Mouse (Mus musculus): ENCODE results near the gene B4galt5. TPM values are rescaled to one million over a fixed set of nuclear protein-coding genes. Genes with fewer than 3 reads are reported as not detected.

Gene B4galt5
- polyA plus RNA-seq, 1 experiment, result 70.0 TPM

GRCm38 (mm10) chr2:167331432-167331921 is 17.5 kb downstream of the B4galt5 start:
- Histone ChIP-seq H3K79me2 (ENCODE audit: control insufficient read depth, insufficient read depth) (peaks cover 90% of the 10 kb centered on the region), H3K27me3 (ENCODE audit: control insufficient read depth, insufficient read depth, insufficient read length) (no peaks in the 10 kb centered on the region), H3K36me3 (ENCODE audit: control insufficient read depth, insufficient read depth) (no peaks in the 10 kb centered on the region), H3K4me3 (no peak overlapping the region), H3K4me2 (ENCODE audit: low read depth) (peak overlapping the region; percentile 63), H3ac (ENCODE audit: control insufficient read depth, insufficient read length) (no peak overlapping the region)
- TF ChIP-seq POLR2AphosphoS2 (IDR thresholded peaks at IDR 0.05; ENCODE audit: insufficient read length, low read depth) (no peak), SRF (IDR thresholded peaks at IDR 0.05; ENCODE audit: control insufficient read depth, insufficient read length, low read depth) (no peak), USF1 (IDR thresholded peaks at IDR 0.05; ENCODE audit: low read depth) (no peak), E2F4 (IDR thresholded peaks at IDR 0.05; ENCODE audit: insufficient read depth) (no peak), MYOG (IDR thresholded peaks at IDR 0.05; ENCODE audit: control insufficient read depth in 1 of 3, insufficient read depth in 1 of 3, insufficient read length in 2 of 3, low read depth in 2 of 3) (peak in 2 of 3 experiments; percentile 51 to 80), MAX (IDR thresholded peaks at IDR 0.05; ENCODE audit: low read depth) (no peak), POLR2A (IDR thresholded peaks at IDR 0.05; ENCODE audit: insufficient read length, low read depth) (no peak), TCF12 (IDR thresholded peaks at IDR 0.05; ENCODE audit: insufficient read depth, poor library complexity, severe bottlenecking) (peak; percentile 44), MYOD1 (IDR thresholded peaks at IDR 0.05; ENCODE audit: control insufficient read depth in 1 of 3, insufficient read length in 2 of 3, low read depth in 2 of 3) (peak in 2 of 3 experiments; percentile 67 to 86), TCF3 (IDR thresholded peaks at IDR 0.05; ENCODE audit: insufficient read length, low read depth) (no peak), CEBPB (IDR thresholded peaks at IDR 0.05; ENCODE audit: insufficient read depth, poor library complexity, severe bottlenecking) (no peak)

- Histone ChIP-seq H3K79me2 (ENCODE audit: control insufficient read depth, insufficient read depth) (peaks cover 90% of the 10 kb centered on the region), H3K27me3 (ENCODE audit: control insufficient read depth, insufficient read depth, insufficient read length) (no peaks in the 10 kb centered on the region), H3K4me3 (no peak overlapping the region), H3K36me3 (ENCODE audit: control insufficient read depth, insufficient read depth) (no peaks in the 10 kb centered on the region), H3ac (ENCODE audit: control insufficient read depth, insufficient read length) (no peak overlapping the region), H3K4me2 (ENCODE audit: low read depth) (peak overlapping the region; percentile 63)
- TF ChIP-seq POLR2A (IDR thresholded peaks at IDR 0.05; ENCODE audit: insufficient read length, low read depth) (no peak), CEBPB (IDR thresholded peaks at IDR 0.05; ENCODE audit: insufficient read depth, poor library complexity, severe bottlenecking) (no peak), TCF3 (IDR thresholded peaks at IDR 0.05; ENCODE audit: insufficient read length, low read depth) (peak; percentile 81), MYOD1 (IDR thresholded peaks at IDR 0.05; ENCODE audit: control insufficient read depth in 1 of 3, insufficient read length in 2 of 3, low read depth in 2 of 3) (peak; percentile 93 to 100 (median 99)), SRF (IDR thresholded peaks at IDR 0.05; ENCODE audit: control insufficient read depth, insufficient read length, low read depth) (no peak), USF1 (IDR thresholded peaks at IDR 0.05; ENCODE audit: low read depth) (no peak), MYOG (IDR thresholded peaks at IDR 0.05; ENCODE audit: control insufficient read depth in 1 of 3, insufficient read depth in 1 of 3, insufficient read length in 2 of 3, low read depth in 2 of 3) (peak; percentile 60 to 95 (median 86)), TCF12 (IDR thresholded peaks at IDR 0.05; ENCODE audit: insufficient read depth, poor library complexity, severe bottlenecking) (peak; percentile 61)
These were observed 18.4 kb downstream of the B4galt5 start for GRCm38 (mm10) chr2:167330581-167330980.

GRCm38 (mm10) chr2:167329478-167330262 is 19.3 kb downstream of the B4galt5 start:
- Histone ChIP-seq H3K4me2 (ENCODE audit: low read depth) (peak overlapping the region; percentile 63), H3K4me3 (no peak overlapping the region), H3K27me3 (ENCODE audit: control insufficient read depth, insufficient read depth, insufficient read length) (no peaks in the 10 kb centered on the region), H3K79me2 (ENCODE audit: control insufficient read depth, insufficient read depth) (peaks cover 90% of the 10 kb centered on the region), H3ac (ENCODE audit: control insufficient read depth, insufficient read length) (no peak overlapping the region), H3K36me3 (ENCODE audit: control insufficient read depth, insufficient read depth) (no peaks in the 10 kb centered on the region)
- TF ChIP-seq E2F4 (IDR thresholded peaks at IDR 0.05; ENCODE audit: insufficient read depth) (no peak), POLR2A (IDR thresholded peaks at IDR 0.05; ENCODE audit: insufficient read length, low read depth) (no peak), CEBPB (IDR thresholded peaks at IDR 0.05; ENCODE audit: insufficient read depth, poor library complexity, severe bottlenecking) (no peak), MAX (IDR thresholded peaks at IDR 0.05; ENCODE audit: low read depth) (no peak), TCF3 (IDR thresholded peaks at IDR 0.05; ENCODE audit: insufficient read length, low read depth) (no peak), USF1 (IDR thresholded peaks at IDR 0.05; ENCODE audit: low read depth) (no peak), TCF12 (IDR thresholded peaks at IDR 0.05; ENCODE audit: insufficient read depth, poor library complexity, severe bottlenecking) (no peak), MYOG (IDR thresholded peaks at IDR 0.05; ENCODE audit: control insufficient read depth in 1 of 3, insufficient read depth in 1 of 3, insufficient read length in 2 of 3, low read depth in 2 of 3) (no peak), REST (IDR thresholded peaks at IDR 0.05; ENCODE audit: insufficient read depth, insufficient read length) (no peak), MYOD1 (IDR thresholded peaks at IDR 0.05; ENCODE audit: control insufficient read depth in 1 of 3, insufficient read length in 2 of 3, low read depth in 2 of 3) (no peak), SRF (IDR thresholded peaks at IDR 0.05; ENCODE audit: control insufficient read depth, insufficient read length, low read depth) (no peak), POLR2AphosphoS2 (IDR thresholded peaks at IDR 0.05; ENCODE audit: insufficient read length, low read depth) (no peak)

- H3K4me3 ChIP-seq, result no peak overlapping the region
- H3K79me2 ChIP-seq (ENCODE audit: control insufficient read depth, insufficient read depth), result peaks cover 90% of the 10 kb centered on the region
- no peak for TF ChIP-seq POLR2AphosphoS2 (IDR thresholded peaks at IDR 0.05; ENCODE audit: insufficient read length, low read depth)
- no peak for TF ChIP-seq USF1 (IDR thresholded peaks at IDR 0.05; ENCODE audit: low read depth)
- TF ChIP-seq E2F4 (IDR thresholded peaks at IDR 0.05; ENCODE audit: insufficient read depth), result no peak
- no peak for TF ChIP-seq POLR2A (IDR thresholded peaks at IDR 0.05; ENCODE audit: insufficient read length, low read depth)
- no peak overlapping the region for H3ac ChIP-seq (ENCODE audit: control insufficient read depth, insufficient read length)
- H3K27me3 ChIP-seq (ENCODE audit: control insufficient read depth, insufficient read depth, insufficient read length), result no peaks in the 10 kb centered on the region
- H3K4me2 ChIP-seq (ENCODE audit: low read depth), result no peak overlapping the region
- no peaks in the 10 kb centered on the region for H3K36me3 ChIP-seq (ENCODE audit: control insufficient read depth, insufficient read depth)
These were observed 20.6 kb downstream of the B4galt5 start for GRCm38 (mm10) chr2:167328340-167328739.

All from myocyte (in vitro differentiated cells).